Mouse (Mus musculus): ENCODE results near the gene Osmr. TPM values are rescaled to one million over a fixed set of nuclear protein-coding genes. Genes with fewer than 3 reads are reported as not detected.

Gene Osmr
- not detected in 4 replicates for total RNA-seq (2023; ENCODE audit: inconsistent age)

GRCm38 (mm10) chr15:6874601-6875019 is at the start of gene Osmr:
Gene Osmr, minus strand, starts transcription at chr15:6874969.

Other genes starting within 250 kb of the Osmr start
- gene Rictor, start 166.6 kb downstream of the Osmr start, total RNA-seq (2023; ENCODE audit: inconsistent age), result 68.6 to 83.4 TPM (median 76.4 TPM) in 4 replicates
- 4.3 to 9.2 TPM (median 6.3 TPM) in 4 replicates for gene Lifr, start 215.6 kb upstream of the Osmr start, total RNA-seq (2023; ENCODE audit: inconsistent age)